Mouse (Mus musculus) gastrocnemius, postnatal 14 days (tissue): ENCODE results near the gene Prkd2. TPM values are rescaled to one million over a fixed set of nuclear protein-coding genes. Genes with fewer than 3 reads are reported as not detected.

Experiments used
- DNase-seq: peaks from one replicate; pipeline ENCODE4 v3.0.0; 2021; ENCODE audit warnings: mixed read lengths
- intact Hi-C: fragments of 180-260 bp; cut with DNase I; formaldehyde crosslinking; loops from one replicate; pipeline ENCODE4 v1.15.1; 2025; ENCODE audit warnings: low total_unique reads
- long read RNA-seq, 2 experiments: library from polyadenylated mRNA; stranded (forward); transcript quantifications; one replicate each; pipeline ENCODE4 v2.0.0; 2021
- total RNA-seq, 2 experiments: library from RNA; stranded (reverse); gene quantifications; 2 replicates each; pipeline ENCODE4 v1.2.3; 2021

Gene Prkd2
- total RNA-seq = 10 to 100 TPM in 1 of 2 experiments, 1 to 10 TPM in 1; 8.5 to 11.8 TPM
- long read RNA-seq, experiment 1, partial matches to known transcripts = 4 of 15 reads
- long read RNA-seq, experiment 1, other reads (novel, unspliced or antisense) = 5 of 15 reads
- long read RNA-seq, experiment 2, transcript Prkd2-201 (18 exons, 3,628 nt) = major isoform, 7 of 16 reads
- long read RNA-seq, experiment 2, partial matches to known transcripts = 2 of 16 reads
- long read RNA-seq, experiment 2, other reads (novel, unspliced or antisense) = 3 of 16 reads

DNA sequence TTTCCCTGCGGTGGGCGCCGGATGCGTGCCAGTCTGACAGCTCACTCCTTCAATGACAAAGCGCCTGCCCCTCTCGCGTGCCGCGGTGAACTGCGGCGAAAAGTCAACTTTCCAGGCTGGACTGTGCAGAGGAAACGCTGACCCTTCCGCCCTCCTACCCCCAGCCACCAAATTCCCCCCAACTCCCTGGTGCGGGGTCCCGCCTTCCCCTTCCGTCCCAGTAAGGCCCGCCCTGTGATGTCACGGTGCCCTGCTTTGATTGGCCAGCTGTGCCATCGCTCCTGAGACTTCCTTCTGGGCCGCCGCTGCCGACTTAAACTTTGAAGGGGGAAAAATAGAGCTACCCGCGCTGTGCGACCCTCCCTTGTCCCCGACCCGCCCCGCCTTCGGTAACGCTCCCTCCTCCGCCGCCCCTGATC, at the start of gene Prkd2:
Gene Prkd2 (plus strand): TSS at position 258 of the 419 bp plus-strand sequence.
- peak; percentile 92 for DNase-seq
- intact Hi-C loops = no loop called here

DNA sequence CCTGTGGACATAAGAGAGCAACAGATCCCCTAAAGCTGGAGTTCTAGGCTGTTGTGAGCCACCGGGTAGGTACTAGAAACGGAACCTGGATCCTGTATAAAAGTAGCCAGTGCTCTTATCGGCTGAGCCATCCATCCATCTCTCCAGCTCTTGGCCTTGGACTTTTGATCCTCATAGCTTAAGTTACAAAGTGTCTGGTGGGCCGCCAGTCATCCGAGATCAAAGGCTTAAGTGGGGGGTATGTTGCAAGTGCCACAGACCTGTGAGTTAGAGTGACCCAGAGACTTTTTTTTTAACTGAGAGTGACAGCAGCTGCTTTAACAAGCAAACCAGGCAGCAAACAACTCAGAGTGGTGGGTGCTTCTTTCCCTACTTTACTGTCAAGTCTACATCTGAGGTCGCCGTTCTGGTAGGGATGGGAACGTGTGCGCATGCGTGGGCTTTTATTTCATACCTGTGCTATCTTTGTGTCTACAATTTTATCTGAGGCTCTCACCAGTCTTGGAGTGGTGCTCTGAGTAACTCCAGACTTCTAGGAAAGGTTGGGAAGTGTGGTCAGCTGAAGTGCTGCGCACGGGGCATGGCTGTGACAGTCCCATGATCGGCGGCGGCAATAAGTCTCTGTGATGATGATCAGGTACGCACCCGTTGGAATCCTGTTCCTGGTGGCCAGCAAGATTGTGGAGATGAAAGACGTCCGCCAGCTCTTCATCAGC, 49.5 kb upstream of the Prkd2 start:
- intact Hi-C loops = no loop called here
- DNase-seq = no peak

DNA sequence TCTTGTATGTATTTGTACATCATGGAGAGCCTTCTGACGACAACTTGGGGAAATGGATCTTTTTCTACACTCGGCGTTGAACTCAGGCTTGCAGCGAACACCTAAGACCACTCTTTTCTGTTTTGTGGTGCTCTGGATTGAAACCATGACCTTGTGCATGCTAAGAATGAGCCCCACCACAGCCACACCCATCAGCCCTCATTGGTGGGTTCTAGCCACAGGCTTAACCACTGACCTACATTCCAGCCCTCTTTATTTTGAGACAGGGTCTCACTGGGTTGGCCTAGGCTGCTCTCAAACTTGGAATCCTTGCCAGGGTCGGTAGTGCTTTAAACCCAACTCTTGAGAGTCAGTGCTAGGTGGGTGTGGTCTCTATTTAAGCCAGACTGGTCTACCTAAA, 47.8 kb upstream of the Prkd2 start:
- intact Hi-C loops = no loop called here
- no peak for DNase-seq

DNA sequence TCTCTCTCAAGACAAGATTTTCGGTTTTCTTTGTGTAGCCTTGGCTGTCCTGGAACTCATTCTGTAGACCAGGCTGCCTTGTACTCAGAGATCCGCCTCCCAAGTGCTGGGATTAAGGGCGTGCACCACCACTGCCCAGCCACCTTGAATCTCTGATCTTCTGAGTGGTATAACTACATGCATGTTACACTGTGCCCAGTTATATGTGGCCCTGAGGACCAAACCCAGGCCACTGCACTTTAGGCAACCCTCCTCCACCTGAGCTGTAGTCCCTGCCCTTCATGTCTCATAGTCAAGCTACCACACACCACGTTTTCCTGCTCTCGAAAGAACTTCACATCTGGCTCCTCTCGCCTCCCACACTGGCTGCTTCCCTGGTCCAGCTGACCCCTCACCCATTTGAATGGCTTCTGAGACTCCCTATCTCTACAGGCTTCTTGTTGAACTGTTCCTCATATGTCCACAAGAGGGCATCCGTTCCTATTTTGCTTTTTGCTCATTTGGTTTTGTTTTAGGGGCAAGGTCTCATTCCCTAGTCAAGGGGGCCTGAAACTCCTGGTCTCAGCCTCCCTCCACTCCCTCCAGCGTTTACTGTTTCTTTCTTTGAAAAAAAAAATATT, 38.2 kb upstream of the Prkd2 start:
- intact Hi-C loops = no loop called here
- no peak for DNase-seq

DNA sequence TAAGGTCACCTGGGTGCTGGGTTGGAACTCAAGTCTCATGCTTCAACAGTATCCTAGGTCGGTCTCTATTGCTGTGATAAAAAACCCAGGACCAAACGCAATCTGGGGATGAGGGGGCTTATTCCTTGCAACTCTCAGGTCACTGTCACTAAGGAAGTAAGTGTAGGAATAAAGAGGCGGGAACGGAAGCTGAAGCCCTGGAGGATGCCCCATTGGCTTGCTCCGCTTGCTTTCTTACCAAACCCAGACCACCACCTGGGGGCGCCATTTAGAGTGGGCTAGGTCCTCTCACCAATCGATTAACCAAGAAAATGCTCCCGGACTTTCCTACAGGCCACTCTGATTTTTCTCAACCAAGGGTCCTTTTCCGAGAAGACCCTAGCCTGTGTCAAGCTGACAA, 34.8 kb upstream of the Prkd2 start:
- DNase-seq = no peak
- intact Hi-C loops = no loop called here

DNA sequence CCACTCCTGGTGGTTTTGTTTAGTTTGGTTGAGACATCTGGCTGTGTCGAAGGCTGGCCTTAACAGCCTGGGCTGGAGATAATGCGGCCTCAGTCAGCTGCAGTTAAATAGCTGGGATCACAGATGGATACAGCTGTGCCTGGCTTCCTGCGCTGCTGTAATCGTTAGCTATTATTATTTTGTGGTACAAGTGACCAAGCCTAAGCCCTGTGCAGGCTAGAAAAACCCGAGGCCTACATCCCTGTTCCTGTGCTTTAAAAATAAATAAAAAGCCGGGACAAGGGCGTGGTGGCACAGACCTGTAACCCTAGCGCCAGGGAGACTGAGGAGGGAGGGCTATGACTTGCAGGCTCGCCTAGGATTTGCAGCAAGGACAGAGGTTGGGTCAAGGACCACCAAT, 34.1 kb upstream of the Prkd2 start:
- DNase-seq = no peak
- intact Hi-C loops = no loop called here

DNA sequence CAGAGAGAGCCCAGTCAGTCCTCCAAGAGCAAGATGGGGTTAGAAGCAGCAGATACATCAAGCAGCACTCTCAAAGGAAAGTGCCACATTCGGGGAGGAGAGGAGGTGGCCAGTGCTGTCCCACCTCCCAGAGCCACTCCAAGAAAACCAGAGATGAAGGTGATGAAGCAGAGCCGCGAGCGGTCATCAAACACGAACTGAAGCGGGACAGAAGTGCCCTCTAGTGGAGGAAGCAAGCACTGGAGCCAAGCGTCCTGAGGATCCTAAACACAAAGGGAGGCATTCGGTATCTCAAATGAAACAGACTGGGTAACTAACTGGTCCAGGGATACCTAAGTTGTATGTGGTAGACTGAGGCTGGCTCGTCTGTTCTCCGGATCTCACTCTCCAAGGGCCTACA, 33.0 kb upstream of the Prkd2 start:
- peak; percentile 63 for DNase-seq
- intact Hi-C loops = no loop called here

DNA sequence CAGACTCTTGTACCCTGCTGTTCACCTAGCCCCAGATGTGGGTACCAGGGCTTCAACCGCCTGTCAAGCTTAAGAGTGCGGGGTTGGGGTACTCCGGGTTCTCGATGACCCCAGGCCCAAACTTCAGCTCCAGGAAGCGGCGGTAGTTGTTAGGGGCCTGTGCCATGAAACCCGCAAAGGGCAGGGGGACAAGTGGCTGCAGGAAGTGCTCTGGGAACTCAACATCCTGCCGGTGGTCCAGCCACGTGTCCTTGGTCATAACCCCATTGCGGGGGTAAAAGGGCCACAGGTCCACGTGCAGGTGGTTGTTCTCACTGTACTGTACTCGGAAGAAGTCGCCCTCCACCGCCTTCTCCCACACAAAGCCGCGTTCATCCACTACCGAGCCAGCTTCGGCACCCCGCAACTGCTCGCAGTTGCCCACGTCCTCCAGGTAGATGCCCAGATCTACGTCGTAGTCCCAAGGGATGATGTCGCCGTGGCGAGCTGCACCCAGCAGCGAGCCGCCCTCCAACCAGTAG, 32.2 kb upstream of the Prkd2 start:
- intact Hi-C loops = no loop called here
- no peak for DNase-seq

DNA sequence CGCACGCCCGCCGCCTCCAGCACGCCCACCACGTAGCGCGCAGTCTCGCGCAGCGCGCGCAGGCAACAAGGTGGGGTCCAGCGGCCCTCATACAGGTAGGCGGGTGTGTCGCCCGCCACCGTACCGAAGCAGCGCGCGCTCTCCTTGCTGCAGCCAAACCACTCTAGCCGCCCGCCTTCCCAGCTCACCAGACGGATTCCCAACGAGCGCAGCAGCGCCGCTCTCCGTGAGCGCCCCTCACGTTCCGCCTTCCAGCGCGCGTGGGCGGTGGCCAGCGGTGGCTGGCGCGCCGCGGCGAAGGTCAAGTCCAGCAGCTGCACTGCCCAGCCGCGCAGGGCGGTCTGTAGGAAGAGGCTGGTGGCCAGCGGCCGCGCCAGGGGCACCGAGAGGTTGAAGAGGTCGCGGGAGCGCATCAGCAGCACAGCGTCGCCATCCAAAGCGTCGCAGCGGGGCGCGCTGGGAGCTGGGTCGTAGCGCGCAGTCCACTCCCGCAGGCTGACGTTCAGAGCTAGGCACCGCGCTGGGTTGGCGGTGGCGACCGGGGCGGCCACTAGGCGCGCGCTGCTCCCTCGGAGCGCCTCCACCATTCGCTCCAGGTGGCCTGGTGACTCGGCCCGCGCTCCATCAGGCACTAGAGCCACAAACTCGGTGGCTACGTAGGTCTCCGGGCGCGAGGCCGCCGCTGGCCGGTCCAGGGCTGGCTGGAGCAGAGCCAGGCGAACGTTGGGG, 31.6 kb upstream of the Prkd2 start:
- intact Hi-C loops = no loop called here
- no peak for DNase-seq

DNA sequence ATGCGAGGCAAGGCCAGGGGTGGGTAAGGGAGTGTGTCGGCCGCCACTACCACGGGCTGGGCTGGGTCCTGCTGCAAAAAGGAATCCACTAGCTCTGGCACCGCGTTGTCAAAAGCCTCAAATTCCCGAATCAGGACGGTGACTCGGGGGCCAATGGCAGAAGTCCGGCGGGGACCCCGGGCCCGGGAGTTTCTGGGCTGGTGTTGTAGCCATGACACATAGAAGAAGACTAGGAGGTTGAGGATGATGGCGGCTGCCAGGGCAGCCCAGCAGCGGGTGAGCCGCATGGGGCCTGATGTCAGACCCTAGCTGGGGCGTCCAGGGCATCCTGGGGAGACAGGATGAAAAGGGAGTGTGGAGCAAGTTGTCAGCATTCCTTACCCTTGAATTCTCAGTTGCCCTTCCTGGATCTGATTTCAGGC, 31.0 kb upstream of the Prkd2 start:
- intact Hi-C loops = no loop called here
- no peak for DNase-seq

DNA sequence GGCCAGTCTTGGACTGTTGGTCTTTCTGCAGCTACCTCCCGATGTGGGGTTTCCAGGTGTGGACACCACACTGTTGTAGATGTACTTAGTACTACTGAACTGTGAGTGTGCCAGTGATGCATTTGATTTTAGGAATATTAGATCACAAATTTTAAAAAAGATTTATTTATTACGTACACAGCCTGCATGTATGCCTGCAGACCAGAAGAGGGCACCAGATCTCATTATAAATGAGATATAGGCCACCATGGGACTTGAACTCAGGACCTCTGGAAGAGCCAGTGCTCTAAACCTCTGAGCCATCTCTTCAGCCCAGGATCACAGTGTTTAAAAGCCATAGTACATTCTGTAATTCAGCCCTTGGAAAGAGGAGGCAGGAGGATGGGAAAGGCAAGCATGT, 30.2 kb upstream of the Prkd2 start:
- DNase-seq = no peak
- intact Hi-C loops = no loop called here

DNA sequence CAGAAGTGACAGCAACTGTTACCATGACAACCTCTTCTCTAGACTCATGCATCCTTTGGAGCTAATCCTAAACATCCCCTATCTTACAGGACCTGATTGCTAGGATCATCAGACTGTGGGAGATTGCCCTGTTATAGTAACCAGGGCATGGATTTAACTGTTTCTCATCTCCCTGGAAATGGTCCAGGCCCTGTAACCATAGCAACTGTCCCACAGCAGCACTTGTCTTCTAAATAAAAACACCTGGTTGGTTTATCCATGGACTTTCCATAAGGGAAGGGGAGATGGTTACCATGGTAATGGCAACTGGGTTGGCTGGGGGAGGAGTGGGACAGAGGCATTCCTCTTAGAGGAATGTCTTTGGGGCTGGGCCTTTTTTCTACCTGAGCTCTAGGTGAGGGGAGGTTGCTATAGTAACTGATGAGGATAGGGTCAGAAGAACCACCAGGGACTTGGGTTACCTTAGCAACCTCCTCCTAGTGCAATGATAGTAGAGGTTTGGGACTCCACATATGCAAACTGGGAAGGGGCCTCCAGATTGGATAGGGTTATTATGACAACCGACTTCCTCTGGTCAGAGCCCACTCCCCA, 27.3 kb upstream of the Prkd2 start, which contains the start of gene Strn4:
Gene Strn4 (plus strand): TSS at position 539 of the 591 bp plus-strand sequence.
- no peak for DNase-seq
- intact Hi-C loops = no loop called here

DNA sequence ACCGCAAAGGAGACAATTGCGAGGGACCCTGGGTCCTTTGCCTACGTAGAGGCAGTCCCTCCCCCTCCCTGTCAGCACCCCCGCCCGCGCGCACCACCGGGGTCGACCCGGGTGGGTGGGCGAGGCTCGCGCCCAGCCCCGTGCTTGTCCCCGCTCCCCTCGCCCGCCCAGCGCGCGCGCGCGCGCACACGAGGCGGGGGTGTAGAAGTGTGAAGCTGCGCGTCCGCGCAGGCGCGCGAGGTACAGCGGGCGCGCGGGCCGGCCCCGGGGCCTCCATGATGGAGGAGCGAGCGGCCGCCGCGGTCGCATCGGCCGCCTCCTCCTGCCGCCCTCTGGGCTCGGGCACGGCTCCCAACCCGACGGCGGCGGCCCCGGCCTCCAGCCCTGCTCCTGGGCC, 26.6 kb upstream of the Prkd2 start:
- DNase-seq = peak; percentile 81
- intact Hi-C loops = no loop called here

DNA sequence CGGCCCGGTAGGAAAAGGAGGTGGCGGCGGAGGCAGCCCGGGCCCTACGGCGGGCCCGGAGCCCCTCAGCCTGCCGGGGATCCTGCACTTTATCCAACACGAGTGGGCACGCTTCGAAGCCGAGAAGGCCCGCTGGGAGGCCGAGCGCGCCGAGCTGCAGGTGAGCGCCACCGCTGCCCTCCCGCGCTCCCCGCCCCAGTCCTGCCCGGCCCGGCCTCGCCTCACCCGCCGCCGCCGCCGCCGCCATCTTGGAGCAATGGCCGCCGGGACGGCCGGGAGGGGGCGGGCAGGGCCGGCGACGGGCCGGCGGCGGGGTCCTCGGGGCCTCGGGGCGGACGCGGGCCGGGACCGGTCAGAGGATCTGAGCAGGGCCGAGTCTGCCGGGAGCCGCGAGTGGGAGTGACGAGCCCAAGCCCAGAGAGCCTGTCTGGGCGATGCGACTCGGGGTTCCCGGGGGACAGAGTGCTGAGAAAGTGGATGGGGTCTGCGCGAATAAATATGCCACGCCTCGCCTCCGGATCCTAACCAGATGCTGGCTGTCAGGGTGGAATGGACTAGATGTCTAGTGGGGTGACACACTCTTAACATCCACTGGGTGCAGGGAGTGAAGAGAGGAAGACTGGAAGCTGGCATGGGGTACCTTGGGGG, 26.1 kb upstream of the Prkd2 start, which contains the start of gene Fkrp:
Gene Fkrp (minus strand): TSS at position 258 of the 648 bp plus-strand sequence.
- peak; percentile 63 for DNase-seq
- intact Hi-C loops = no loop called here

DNA sequence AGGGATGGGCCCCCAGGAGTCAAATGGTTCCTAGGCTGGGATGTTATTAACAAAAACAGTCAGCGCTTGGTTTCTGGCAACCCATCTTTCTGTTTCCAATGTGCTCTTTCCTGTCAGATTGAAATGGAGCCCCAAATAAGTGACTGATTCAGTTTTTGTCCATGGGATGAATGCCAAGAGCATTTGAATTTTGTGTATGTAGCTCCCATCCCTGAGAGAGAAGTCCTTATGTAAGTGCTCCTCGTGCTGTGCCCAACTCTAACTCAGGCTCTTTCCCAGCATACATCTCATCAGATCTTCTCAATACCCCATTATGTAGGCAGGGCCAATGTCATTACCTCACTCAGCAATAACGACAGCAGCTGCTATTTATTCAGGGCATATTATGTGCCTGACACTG, 25.0 kb upstream of the Prkd2 start:
- DNase-seq = no peak
- intact Hi-C loops = no loop called here

DNA sequence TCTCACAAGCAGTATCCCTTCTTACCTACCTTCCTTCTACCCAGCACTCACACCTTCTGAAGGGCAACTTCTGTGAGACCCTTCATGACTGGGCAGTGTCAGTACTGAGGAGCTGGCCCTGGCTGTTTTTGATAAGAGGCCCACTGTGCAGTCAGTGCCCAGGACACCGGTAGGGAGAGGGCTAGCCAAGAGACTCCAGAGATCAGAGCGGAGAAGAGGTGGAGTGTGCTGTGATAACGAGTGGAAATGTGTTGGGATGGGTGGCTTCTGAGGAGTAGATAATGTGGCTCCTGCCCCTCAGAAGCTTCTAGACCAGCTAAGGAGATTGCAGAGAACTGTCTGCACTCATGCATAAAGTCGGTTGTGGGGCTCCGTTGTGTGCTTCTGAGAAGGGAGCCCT, 22.9 kb upstream of the Prkd2 start:
- no peak for DNase-seq
- intact Hi-C loops = loop anchor here (5.0 kb wide), 1 partner anchor 38 kb away; no protein-coding TSS in a partner anchor

DNA sequence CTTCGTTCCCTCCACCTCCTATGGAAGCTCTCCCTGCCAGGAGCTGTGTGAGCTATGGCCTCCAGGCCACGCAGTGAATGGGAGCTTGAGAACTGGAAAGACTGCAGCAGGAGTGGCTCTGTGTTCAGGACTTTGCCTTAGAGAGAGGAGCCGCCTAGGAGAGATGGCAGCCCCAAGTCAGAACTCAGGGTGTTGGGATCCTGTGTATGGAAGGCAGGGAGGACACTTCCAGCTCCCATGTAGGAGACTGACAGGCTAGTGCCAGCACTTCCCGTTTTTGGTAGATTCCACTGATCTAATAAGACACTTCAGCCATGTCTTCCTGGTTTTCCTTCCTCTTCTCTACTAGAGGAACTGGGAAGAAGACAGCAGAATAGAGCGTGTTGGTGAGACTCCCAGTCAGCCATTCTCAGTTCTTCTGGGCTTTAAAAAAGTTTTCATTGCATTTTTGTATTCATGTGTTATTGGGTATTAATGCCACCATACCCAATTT, 22.4 kb upstream of the Prkd2 start:
- no peak for DNase-seq
- intact Hi-C loops = loop anchor here (5.0 kb wide), 1 partner anchor 37 kb away; no protein-coding TSS in a partner anchor

DNA sequence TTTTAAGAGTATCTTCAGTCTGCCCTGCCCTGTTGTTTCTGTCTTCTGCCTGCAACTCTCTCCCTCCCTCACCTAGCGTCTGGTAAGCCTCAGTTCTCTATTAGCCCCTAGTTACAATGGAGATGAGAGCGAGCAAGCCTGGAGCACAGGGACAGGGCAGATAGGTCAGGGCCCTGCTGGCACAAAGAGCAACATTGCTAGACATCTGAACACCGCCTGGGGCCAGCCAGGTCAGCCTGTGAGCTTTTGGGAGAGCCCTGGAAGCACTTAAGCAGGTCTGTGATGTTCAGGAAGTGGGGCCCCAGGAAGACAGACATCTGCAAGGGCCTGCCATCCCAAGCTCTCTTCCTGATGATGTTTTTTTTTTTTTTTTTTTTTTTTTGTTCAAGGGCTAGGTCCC, 21.6 kb upstream of the Prkd2 start:
- intact Hi-C loops = loop anchor here (5.0 kb wide), 1 partner anchor 36 kb away; no protein-coding TSS in a partner anchor
- DNase-seq = no peak

DNA sequence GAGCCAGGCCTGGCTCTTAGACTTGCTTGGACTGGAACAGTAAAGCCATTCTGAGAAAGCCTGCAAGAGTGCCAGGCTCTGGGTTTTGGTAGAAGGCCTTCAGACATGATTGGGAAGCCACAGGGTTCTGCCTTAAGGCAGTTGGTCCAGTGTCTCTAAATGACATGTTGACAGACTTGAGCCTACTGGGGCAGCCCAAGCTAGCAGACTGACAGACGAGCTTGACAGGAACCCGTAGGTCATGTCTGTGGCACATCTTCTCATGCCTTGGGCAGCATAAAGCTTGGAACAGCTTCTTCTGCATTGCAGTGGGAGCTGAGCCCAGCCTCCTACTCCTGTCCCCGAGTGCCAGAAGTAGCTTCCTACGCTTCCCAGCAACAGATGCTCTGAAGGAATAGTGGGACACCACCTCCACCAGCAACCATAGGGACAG, 21.0 kb upstream of the Prkd2 start:
- intact Hi-C loops = loop anchor here (5.0 kb wide), 1 partner anchor 36 kb away; no protein-coding TSS in a partner anchor
- DNase-seq = no peak
